Mouse (Mus musculus) MEL (cell line): ENCODE measurements at regions not wholly inside any gene's neighbourhood (a gene's known extent, or its start where the extent isn't known, plus 50 kb on each side); places are given as distances from the start of the nearest gene placed in this dataset.

Experiments
- CTCF ChIP-seq, 3 experiments: IDR thresholded peaks in 2 of 3; conservative IDR thresholded peaks in 1 of 3; 2 replicates each; pipeline ENCODE4 v1.5.1; 2011 to 2012; ENCODE audit warnings: low read length in 3 of 3, low read depth in 2 of 3, mild to moderate bottlenecking in 2 of 3, improper control_type of control experiment in 1 of 3, inconsistent platforms in 1 of 3, mixed read lengths in 1 of 3, moderate library complexity in 1 of 3; ENCODE audit not compliant: control insufficient read depth in 1 of 3, insufficient read depth in 1 of 3, poor library complexity in 1 of 3, severe bottlenecking in 1 of 3
- GABPA ChIP-seq: IDR thresholded peaks from 2 replicates; pipeline ENCODE4 v1.6.1; 2012; ENCODE audit warnings: low read depth, mild to moderate bottlenecking, inconsistent platforms, low read length, improper control_type of control experiment, moderate library complexity
- MAX ChIP-seq: IDR thresholded peaks from 2 replicates; pipeline ENCODE4 v1.6.1; 2011; ENCODE audit warnings: low read length, improper control_type of control experiment
- MAZ ChIP-seq: IDR thresholded peaks from 2 replicates; pipeline ENCODE4 v1.6.1; 2012; ENCODE audit warnings: low read depth, mild to moderate bottlenecking, inconsistent platforms, low read length, improper control_type of control experiment

GRCm38 (mm10) chr5:141115273-141115904, 115.0 kb upstream of the Card11 start:
- TF ChIP-seq GABPA: no peak
- TF ChIP-seq CTCF (IDR thresholded peaks at IDR 0.05 in 2 of 3, conservative IDR thresholded peaks at IDR 0.05 in 1 of 3; ENCODE audit: control insufficient read depth in 1 of 3, insufficient read depth in 1 of 3, low read depth in 2 of 3, low read length in 3 of 3, poor library complexity in 1 of 3, severe bottlenecking in 1 of 3): no peak
- TF ChIP-seq MAX: no peak
- TF ChIP-seq MAZ: no peak
